Mouse (Mus musculus): ENCODE results near the gene Hoxa11.

The Hoxa11 gene

DNA sequence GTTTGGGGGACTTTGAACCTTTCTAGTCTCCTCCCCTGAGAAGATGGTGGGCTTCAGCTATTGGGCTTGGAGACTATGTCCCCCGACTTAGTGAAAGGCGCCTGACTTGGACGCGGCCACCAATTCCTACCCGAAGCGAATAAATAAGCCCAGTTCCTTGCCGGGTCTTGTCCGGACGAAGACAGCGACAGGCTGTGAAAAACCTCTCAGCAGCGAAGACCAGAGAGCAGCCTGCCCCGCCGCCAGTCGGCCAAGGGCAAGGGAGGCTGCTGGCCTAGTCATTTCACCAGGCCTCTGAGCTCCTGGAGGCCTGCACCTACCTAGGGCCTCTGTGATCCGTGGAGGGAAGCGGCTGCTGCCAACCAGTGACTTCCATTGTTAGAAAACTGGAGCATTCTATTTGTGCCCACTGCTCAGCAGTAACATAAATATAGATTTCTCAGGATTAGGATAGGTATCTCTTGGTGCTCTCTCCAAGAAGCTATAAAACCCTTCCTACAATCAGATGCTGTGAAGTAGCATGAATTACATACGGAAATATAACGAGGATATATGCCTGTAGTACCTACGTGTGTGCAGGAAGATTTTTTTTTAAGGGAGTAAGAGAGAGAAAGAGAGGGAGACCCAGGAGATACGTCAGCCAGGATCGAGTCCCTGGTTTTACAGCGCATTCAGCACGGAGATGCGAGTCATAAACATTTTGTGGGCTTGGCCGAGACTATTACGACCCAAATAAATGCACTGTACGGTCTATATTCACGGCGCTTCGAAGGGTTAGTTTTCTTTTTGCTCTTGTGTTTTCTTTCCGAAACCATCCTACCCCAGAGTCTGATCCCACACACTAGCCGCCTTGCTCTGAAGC lies 25.4 kb downstream of the Hoxa11 start:
- DNase-seq (ENCODE audit: extremely low spot score): no peak

- DNase-seq (ENCODE audit: extremely low spot score): no peak
These were observed 26.2 kb downstream of the Hoxa11 start for GRCm38 (mm10) chr6:52219234-52219942.

- DNase-seq (ENCODE audit: extremely low spot score): no peak
These were observed 26.9 kb downstream of the Hoxa11 start for GRCm38 (mm10) chr6:52218643-52219215.

DNA sequence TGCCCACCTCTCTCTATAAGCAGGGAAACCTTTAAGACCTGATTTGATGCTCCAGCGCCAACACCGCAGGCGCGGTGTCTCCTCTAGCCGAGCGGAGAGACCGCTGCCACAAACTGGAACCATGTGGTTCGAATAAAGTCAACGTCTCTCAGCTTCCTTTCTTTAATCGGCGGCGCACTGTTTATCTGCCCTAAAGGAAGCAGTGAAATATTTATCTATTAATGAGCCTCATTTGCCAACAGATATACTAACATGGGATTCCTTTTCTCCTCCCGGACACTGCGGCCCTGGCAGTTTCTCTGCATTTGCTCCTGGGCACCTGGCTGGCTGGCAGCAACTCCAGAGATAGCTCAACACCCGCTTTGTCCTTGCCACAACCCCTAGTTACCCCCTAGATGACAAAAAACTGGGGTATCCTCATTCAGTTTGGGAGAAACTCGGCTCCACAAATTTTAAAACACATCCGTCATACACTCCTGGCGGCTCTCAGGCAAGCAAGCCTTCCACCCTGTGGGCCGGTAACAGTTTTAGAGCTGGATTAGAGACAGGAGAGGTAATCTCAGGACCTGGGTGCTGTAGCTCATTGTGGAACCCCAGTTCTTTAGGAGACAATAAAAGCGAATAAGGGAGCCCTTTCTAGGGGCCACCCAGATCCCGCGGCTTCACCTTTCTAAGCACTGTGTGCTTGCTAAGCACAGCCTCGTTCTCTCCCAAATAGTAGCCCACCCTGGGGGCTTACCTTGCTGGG lies 27.5 kb downstream of the Hoxa11 start:
- DNase-seq (ENCODE audit: extremely low spot score): no peak

DNA sequence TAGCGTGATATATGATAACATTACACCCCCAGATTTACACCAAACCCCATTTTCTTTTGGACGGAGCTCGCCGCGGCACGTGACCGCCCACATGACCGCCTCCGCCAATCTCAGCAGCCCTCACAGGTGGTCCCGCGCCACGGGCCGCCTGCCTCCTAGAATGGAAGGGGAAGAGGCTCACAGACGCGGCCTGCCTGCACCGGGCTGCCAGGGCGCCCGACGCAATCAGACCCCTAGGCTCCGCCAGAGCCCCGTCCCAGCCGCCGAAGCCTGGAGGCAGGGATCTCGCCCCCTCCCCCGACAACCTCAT lies 28.2 kb downstream of the Hoxa11 start:
- peak; percentile 84 for DNase-seq (ENCODE audit: extremely low spot score)

- no peak for DNase-seq (ENCODE audit: extremely low spot score)
These were observed 28.7 kb downstream of the Hoxa11 start for GRCm38 (mm10) chr6:52216691-52217458.

GRCm38 (mm10) chr6:52215771-52216535 lies 29.7 kb downstream of the Hoxa11 start:
- no peak for DNase-seq (ENCODE audit: extremely low spot score)

DNA sequence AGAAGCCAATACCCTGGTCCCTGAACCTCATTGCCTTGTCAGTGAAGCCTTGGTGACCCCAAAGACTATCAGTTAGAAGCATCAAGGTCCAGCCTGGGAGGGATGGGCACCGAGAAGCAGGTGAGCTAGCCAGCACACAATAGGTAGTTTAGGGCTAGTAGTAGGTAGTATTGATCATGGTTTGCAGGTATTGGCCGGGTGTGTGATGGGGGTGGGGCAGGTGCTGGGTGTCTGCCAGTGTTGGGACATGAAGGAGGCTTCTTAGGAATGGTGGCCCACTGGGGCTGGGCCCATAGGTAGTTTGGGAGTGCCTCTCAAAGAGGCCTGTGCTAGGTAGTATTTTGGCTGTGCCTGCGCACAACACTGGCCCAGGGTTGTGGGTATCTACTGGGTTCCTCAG lies 30.5 kb downstream of the Hoxa11 start:
- no peak for DNase-seq (ENCODE audit: extremely low spot score)

DNA sequence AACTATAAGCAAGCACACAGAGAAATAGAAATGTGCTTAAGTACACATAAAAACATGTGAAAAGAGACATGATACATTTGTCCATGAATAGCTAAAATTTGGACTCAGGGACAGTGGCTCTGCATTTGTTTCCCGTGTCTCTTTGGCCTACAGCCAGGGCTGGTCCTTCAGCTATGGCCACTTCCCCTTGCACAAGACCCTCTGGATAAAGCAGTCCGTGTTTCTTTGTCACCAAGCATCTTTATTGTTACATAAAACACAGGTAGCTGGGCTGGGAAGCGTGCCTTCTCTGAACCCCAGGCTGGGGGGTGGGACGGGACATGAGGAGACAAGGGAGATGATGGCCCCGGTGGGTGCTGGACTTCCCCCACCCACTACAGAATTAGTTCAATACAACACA lies 31.3 kb downstream of the Hoxa11 start:
- no peak for DNase-seq (ENCODE audit: extremely low spot score)

- peak; percentile 65 for DNase-seq (ENCODE audit: extremely low spot score)
These were observed 32.3 kb downstream of the Hoxa11 start, which contains the start of the genes Hoxa3 and Gm28308 for GRCm38 (mm10) chr6:52213119-52213986. Gene Hoxa3, minus strand, starts transcription at chr6:52213336. Gene Gm28308, minus strand, starts transcription at chr6:52213339.

DNA sequence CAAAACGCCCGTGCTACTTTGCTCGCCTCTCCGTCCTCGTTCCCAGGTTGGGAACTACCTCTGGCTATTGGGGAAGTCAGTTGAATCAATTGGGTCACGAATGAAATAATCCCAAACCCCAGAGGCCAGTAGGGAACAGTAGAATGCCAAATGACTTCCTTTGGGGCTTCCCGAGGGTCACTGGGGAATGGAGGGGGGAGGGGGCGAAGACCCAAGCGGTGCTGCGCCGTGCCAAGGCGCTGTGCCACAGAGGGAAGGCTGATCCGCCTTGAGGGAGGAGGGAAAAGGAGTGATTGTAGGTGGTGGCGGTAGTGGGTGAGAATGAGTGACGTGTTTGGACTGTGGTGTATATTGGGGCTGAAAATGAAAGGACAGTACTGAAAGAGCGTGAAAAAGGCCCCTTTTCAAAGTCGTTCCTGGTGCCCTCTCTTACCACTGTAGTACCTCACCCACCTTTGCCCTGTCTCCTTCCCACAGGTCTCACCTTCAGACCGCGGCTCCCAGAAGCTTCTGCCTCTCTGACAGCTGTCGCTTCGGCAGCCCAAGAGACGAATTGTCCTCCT lies 33.0 kb downstream of the Hoxa11 start:
- DNase-seq (ENCODE audit: extremely low spot score): no peak

GRCm38 (mm10) chr6:52211961-52212360 lies 33.6 kb downstream of the Hoxa11 start:
- DNase-seq (ENCODE audit: extremely low spot score): no peak

- peak; percentile 83 for DNase-seq (ENCODE audit: extremely low spot score)
These were observed 34.3 kb downstream of the Hoxa11 start for GRCm38 (mm10) chr6:52211170-52211935.

DNA sequence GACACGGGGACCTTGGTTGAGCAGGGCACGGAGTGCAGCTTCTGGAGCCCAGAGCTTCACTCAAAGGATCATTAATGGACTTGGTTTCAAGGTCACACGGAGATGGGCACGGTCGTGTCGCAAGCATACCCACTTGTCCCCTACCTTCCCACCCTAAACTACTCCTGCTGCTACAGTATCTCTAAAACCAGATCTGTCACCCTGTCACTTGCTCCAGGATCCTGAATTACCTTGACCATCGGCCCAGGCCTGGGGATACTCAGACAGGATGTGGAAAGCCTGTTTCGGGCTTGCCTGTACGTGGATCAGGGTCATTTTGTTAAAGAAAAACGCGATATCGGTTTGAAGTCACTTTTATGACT lies 35.9 kb downstream of the Hoxa11 start:
- no peak for DNase-seq (ENCODE audit: extremely low spot score)

DNA sequence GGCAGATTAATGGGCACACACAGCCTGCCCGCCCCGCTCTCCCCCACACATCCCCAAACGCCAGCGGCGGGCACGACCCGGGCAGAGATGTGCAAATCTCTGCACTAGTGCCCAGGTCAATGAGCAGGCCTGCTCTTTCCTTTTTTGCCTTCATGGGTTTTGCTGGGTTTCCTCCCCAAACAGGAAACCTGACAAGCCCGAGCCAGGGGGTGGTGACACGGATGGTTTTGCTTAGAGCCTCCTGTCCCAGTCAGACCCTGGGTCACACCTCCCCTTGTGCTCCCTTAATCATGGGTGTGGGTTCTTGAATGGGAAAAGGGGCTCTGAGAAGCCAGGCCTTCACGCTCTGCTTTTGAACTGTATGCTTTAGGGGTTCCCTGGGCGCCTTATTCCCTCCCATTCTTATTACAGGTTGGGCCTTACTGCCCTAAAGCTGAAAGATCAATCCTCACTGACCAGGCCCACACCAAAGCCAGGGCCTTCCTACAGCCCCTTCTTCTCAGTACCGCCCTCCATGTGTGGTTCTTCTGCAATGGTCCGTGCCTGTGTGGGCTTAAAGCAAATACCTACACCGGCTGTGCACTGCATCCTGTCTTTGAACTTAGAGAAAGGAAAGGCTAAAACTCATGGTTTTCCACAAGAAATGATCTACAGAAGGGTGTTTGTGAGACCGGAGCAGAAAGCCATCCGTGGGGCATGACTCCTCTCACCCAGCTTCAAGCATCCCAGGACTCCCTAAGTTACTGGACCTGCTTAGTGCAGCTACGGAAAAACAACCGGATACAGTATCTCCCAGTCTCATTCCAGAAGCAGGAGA lies 36.5 kb downstream of the Hoxa11 start:
- no peak for DNase-seq (ENCODE audit: extremely low spot score)

DNA sequence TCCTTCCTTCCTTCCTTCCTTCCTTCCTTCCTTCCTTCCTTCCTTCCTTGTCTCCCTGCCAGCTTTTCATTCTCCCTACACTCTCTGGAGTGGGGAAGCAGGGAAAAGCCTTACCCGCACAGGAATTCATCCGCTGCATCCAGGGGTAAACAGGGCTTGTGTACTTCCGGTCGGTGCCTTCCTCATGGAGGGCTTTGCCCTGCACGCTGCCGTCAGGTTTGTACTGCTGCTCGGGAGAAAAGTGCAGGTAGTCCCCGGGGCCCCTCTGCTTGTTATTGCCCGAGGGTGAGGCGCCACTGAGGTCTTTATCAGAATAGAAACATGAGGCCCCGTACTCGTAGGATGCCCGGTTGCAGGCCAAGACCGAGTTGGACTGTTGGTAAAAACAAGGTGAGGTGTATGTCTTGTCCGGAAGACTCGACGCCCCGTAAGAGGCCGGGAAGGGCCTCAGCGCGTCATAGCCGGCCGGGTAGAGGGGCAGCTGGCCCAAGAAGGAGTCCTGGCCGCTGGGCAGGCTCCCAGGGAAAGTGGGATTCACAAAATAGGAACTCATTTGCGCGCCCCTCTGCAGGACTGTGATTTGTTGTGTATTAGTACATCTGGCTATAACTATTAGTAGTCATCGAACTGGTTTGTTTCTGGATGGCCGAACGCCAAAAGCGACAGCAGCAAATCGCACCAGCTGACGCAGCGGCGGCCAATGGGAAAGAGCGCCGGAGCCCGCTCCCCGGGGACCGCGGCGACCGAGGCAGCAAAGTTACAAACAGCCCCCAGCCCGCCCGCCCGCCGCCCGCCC lies 37.3 kb downstream of the Hoxa11 start, which contains the start of gene Hoxa6:
Gene Hoxa6 (minus strand): TSS at position 651 of the 796 bp plus-strand sequence.
- DNase-seq (ENCODE audit: extremely low spot score): peak; percentile 62

- no peak for DNase-seq (ENCODE audit: extremely low spot score)
These were observed 38.0 kb downstream of the Hoxa11 start for GRCm38 (mm10) chr6:52207684-52207976.
